Mouse (Mus musculus): ENCODE measurements around the gene Steap3.

Steap3 gene

GRCm38 (mm10) chr1:120250586-120250985, 21.9 kb downstream of the Steap3 start:
- DNase-seq (ENCODE audit: low spot score in 2 of 2): no peak

DNA sequence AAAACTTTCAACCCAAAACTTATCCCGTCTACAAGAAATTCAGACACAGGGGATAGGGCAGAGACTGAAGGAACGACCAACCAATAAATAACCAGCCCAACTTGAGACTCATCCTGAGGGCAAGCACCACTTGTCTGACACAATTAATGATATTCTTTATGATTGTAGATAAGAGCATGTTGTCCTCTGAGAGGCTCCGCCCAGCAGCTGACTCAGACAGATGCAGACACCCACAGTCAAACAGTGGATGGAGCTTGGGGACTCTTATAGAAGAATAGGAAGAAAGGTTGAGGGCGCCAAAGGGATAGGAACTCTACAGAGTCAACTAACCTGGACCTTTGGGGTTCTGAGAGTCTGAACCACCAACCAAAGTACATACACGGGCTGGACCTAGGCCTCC, 22.7 kb downstream of the Steap3 start:
- DNase-seq (ENCODE audit: low spot score in 2 of 2): no peak

DNA sequence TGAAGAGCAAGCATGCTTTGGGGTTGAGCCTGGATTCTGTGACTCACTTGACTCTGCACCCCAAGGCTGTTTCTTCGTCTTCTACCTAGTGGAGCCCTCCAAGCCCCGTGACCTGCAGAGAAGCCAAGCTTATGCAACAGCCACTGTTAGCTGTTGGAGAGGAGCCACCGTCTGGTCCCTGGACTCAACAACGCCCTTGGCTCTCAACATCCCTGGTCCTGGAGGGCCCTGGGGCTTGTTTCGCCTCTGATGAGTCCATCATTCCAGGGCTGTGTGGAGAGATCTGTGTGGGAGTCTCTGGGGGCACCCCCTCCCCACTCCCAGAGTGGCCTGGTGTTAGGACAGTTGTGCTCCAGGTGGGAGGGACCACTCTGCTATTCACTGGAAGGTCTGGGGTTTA, 24.3 kb downstream of the Steap3 start:
- DNase-seq (ENCODE audit: low spot score in 2 of 2): peak; percentile 93

- no peak for DNase-seq (ENCODE audit: low spot score in 2 of 2)
These were observed 25.2 kb downstream of the Steap3 start for GRCm38 (mm10) chr1:120247351-120247750.

GRCm38 (mm10) chr1:120246946-120247345, 25.6 kb downstream of the Steap3 start:
- DNase-seq (ENCODE audit: low spot score in 2 of 2): no peak

- peak; percentile 71 to 75 for DNase-seq (ENCODE audit: low spot score in 2 of 2)
These were observed 26.8 kb downstream of the Steap3 start for GRCm38 (mm10) chr1:120245661-120246131.

DNA sequence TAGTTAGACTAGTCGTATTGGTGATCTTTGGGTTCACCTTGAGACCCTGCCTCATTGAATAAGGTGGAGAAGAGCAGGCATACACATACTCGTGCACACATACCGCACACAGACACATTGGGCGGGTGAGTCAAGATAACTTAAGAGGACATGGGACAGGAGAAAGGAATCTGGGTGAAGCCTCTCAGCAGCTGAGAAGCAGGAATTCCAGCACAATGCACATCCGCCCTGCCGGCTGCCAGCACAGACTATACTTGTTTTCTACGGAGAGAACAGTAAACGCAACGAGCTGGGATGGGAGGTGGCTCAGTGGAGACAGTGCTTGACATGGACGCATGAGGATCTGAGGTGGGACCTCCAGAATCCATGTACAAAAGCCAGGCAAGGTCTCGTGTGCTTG, 27.9 kb downstream of the Steap3 start:
- no peak for DNase-seq (ENCODE audit: low spot score in 2 of 2)

- no peak for DNase-seq (ENCODE audit: low spot score in 2 of 2)
These were observed 28.5 kb downstream of the Steap3 start for GRCm38 (mm10) chr1:120243987-120244386.

GRCm38 (mm10) chr1:120237068-120237467, 35.4 kb downstream of the Steap3 start:
- DNase-seq (ENCODE audit: low spot score in 2 of 2): no peak

GRCm38 (mm10) chr1:120236424-120236823, 36.1 kb downstream of the Steap3 start:
- DNase-seq (ENCODE audit: low spot score in 2 of 2): no peak

DNA sequence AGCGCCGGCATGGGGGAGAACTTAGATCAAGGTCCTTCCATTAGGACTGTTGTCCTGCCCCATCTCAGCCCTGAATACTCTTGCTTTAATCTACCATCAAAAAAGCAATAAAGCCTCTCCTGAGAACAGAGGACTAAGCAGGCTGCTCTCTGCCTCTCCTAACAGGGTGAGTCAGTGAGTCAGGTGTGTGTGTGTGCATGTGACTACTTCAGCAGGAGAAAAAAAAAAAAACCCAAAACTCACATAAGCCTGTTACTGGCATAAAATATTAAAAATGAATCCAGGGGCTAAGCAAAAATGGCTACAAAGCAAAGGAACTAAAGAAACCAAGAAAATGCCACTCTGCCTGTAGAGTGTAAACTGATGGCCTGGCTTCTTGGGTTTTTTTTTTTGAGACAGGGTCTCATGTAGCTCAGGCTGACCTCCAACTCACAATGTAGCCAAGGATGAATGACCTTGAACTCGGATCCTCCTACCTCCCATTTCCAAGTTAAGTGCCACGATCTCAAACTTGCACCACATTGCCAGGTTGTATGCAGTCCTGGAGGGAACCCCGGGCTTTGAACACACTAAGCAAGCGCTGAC, 36.8 kb downstream of the Steap3 start:
- no peak for DNase-seq (ENCODE audit: low spot score in 2 of 2)

DNA sequence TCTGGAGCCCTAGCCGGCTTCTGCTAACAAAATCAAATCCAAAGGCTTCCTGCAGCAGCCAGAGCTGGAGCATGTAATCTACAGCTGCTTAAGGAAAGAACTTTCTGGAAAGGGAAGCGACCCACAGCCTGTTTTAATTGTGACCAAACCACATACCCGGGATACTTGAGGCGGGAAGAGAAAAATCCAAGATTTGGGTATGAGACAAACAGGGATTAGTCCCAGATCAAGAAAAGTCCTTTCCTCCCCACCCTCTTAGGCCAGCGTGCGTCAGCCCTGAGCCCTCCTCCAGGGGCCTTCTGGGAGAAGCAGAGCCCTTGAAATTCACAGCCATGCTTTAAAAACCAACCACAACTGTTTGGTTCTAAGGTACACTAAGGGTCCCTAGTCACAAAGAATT, 40.3 kb downstream of the Steap3 start:
- no peak for DNase-seq (ENCODE audit: low spot score in 2 of 2)

- no peak for DNase-seq (ENCODE audit: low spot score in 2 of 2)
These were observed 41.2 kb downstream of the Steap3 start for GRCm38 (mm10) chr1:120231334-120231733.

DNA sequence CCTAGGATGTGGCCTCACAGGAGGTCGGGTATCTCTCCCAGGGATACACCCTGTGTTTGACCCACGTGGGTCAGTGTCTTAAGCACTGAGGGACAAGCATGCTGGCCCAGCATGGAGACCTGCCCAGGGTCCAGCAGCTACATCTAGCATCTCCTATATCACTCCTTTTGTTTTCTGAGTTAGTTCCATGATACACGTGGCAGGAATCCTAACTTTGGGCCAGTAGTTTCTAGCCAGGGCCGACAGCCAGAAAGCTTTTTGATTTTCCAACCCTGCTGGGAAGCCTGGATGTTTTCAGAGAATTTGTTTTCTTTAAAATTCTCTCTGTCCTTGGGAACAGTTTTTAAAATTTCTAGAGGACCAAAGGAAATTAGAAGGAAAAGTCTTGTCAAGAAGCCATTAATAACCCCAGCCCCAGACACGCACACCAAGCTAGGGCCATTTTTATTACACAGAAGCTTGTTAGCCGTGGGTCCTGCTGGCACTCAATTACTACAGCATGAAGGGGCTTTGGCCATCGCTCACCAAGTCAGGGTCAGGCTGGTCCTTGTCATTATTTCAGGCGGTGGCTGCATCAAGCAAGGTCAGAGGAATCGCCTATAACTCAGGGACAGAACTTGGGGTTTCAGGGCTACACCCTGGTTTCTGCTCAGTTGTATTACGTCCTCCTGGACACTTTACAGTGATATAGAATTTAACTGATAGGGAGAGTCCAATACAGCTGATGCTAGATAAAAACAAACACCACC, 42.6 kb downstream of the Steap3 start:
- peak in 1 of 2 experiments; percentile 55 for DNase-seq (ENCODE audit: low spot score in 2 of 2)

DNA sequence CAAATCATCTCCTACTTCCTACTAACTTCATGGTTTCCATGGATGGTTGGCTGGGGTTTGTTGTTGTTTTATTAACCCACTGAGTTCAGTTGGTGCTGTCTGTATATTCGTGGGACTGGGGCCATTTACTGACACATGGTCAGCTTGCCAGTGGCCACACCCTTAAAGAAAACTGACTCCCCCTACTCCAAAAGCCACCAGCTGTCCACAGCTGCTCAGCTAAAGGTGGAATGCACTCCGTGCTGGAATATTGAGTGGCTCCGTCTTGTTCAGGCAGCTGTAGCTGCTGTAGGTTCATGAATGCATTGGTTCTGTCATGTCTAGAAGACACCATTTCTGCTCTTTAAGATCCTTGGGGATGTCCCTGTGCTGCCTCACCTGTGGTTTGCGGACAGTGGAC, 48.9 kb downstream of the Steap3 start:
- no peak for DNase-seq (ENCODE audit: low spot score in 2 of 2)

- DNase-seq (ENCODE audit: low spot score in 2 of 2): no peak
These were observed 51.2 kb downstream of the Steap3 start for GRCm38 (mm10) chr1:120221285-120221684.

DNA sequence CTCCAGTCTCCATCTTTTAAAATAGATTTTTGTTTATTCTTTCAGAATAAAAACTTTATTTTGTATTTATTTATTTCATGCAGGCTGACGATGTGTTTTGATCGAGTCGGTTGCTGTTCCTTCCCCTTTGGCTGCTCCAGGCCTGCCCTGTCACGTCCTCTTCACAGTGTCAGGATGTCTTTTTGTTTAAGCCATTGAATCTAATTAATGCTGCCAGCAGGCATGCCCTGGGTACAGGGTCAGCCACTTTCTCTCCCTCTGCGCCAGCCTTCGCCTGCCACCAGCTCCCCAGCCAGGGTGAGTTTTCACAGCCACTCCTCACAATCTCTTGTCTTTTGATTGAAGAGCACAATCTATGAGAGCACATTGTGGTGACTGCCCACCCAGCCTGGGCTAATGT, 51.7 kb downstream of the Steap3 start:
- DNase-seq (ENCODE audit: low spot score in 2 of 2): no peak

DNA sequence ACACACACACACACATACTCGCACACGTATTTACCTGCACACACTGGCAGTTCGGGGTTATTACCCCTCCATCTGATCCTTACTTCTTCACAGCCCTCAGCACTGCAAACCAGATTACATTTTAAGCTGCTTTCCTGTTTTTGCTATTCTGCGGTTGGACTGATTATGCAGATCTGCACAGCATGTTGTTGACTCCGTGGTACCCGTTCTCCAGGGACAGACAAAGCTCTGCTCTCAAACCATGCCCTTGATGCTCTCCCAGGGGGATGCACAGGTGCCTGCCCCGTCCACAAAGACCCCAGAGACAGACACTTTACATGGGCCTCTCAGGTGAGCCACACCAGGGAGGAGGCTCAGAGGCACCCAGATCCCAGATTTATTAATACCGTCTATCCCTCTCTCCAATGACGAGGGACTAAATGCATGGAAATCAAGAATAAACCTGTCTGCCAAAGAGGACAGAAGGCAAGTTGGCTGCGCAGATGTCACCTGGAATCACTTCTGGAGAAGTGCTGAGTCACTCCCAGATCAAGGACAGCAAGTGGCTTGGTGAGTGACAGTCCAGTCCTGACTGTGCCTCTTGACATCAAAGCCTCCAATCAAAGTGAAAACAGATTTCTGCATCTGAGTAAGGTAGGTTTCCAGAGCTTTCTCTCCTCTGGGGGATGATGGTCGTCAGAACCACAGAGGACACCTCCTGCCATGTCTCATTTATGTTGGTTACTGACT, 63.8 kb downstream of the Steap3 start:
- DNase-seq (ENCODE audit: low spot score in 2 of 2): no peak

GRCm38 (mm10) chr1:120207568-120207967, 64.9 kb downstream of the Steap3 start:
- DNase-seq (ENCODE audit: low spot score in 2 of 2): no peak

DNA sequence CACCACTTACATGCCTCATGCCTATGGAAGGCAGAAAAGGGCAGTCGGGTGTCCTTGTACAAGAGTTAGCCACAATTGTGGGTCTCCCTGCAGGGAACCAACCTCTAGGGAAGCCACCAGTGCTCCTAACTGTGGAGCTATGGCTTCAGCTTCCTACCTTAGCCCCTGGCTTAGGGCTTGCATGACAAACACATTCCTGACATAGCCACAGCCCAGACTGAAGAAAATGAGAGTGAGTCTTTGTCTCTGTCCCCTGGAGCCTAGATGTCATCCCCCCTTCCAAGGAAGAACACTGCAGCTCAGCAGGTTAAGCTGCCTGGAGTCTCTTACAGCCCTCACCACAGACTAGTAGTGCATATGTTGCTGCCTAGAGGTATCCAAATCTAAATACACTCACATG, 67.7 kb downstream of the Steap3 start:
- no peak for DNase-seq (ENCODE audit: low spot score in 2 of 2)

DNA sequence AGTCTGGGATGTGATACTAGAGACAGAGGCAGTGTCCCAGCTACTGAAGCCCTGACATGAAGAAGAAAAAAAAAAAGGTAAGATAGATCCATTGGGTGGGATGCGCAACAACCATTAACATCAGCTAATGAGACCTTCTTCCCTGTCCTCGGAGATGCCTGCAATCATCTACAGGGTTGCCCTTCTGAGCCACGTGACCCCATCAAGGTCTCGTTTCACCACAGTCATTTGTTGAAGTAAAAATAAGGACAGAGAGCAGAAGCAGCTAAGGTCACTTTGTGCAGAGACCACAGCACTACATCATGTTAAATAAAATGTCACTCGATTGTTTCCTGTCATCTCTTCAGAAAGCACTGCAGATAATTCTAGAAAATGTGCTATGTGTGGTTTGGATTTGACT, 68.7 kb downstream of the Steap3 start:
- DNase-seq (ENCODE audit: low spot score in 2 of 2): no peak

DNA sequence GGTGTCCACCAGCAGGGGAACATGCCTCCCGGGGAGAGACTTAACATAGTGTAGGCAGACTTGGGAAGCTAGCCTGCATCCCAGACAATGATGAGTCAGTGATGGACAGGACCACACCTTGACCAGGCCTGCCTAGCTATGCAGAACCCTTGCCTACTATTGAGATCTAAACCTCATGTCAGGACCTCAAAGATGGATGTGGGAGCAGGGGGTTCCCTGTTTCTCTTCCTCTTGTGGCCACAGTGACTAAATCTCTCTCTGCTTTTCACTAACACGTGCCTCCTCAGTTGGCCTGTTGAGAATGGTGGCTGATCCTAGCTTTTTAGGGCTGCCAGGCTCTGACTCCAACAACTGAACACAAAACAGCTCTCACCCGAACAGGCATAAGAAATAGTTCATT, 70.0 kb downstream of the Steap3 start:
- no peak for DNase-seq (ENCODE audit: low spot score in 2 of 2)

GRCm38 (mm10) chr1:120198942-120199341, 73.6 kb downstream of the Steap3 start:
- DNase-seq (ENCODE audit: low spot score in 2 of 2): no peak

All from heart, adult 9 months (tissue).